ENCODE assay signal across 8 mouse cellular contexts in the genomic region with DNA sequence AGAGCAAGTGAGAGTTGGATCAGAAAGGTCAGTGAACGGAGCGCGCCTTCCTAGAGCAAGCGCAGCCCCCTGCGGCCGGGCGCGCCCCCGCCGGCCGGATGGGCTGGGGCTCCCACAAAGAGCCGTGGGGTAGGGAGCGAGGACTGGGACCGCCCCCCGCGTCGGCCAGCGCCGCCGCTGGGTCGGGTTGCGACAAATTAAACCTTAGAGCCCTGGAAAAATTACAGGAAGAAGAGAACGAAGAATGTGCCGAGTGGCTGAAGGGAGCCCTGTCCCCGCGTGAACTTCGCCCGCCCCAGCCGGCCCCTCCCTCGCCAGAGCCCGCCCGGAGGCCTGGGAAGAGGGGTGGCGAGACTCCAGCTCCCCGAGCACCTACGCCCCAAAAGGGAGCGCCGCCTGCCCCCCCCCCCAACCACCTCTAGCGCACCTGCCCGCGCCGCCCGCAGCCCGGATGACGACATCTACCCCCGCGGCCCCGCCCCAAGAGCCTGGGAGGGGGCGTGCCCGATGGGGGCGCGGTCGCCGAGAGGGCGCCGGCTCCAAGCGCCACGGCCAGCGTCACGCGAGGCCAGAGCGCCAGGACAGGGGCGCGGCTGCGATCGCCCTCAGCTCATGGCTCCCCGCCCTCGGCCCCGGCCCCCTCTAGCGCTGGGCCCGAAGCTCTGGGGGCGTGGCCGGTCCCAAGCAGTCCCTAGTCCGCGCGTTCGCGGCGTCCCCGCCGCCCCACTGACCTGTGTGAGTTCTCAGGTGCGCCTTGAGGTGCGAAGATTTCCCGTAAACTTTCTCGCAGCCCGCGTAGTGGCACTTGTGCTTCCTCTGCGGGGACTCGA. TPM values are rescaled to one million over a fixed set of nuclear protein-coding genes. Genes with fewer than 3 reads are reported as not detected.
DNase-seq lines count a peak whose midpoint lies in the region; ATAC-seq and TF ChIP-seq lines count a peak whose summit lies in the region.

No protein-coding gene starts in this region.

- ATAC-seq in embryonic facial prominence, embryonic 14.5 days (ENCODE audit: low read depth), result peak; percentile 12
- ATAC-seq in heart, embryonic 13.5 days (ENCODE audit: extremely low read depth, insufficient number of reproducible peaks, low FRiP score, low TSS enrichment), result peak; percentile 41
- ATAC-seq in kidney, postnatal 0 days (replicated peaks; ENCODE audit: low FRiP score, low read depth), result peak; percentile 58
- peak; percentile 31 for ATAC-seq in lung, embryonic 15.5 days (ENCODE audit: borderline replicate concordance, extremely low read depth, low FRiP score, low TSS enrichment)
- ATAC-seq in neutrophil, adult 5-6 weeks (ENCODE audit: extremely low read depth, insufficient number of reproducible peaks, low FRiP score, poor library complexity, severe bottlenecking), result peak; percentile 40

- no peaks in the 10 kb centered on the region for H3K9me3 ChIP-seq in embryonic facial prominence, embryonic 14.5 days (ENCODE audit: control insufficient read depth, low read length)
- no peaks in the 10 kb centered on the region for H3K9me3 ChIP-seq in heart, embryonic 13.5 days
- no peaks in the 10 kb centered on the region for H3K9me3 ChIP-seq in kidney, postnatal 0 days (replicated peaks; ENCODE audit: low read length)
- no peaks in the 10 kb centered on the region for H3K9me3 ChIP-seq in lung, embryonic 15.5 days

- no peaks in the 10 kb centered on the region for H3K27me3 ChIP-seq in embryonic facial prominence, embryonic 14.5 days (replicated peaks; ENCODE audit: control insufficient read depth, insufficient read depth, low read length)
- H3K27me3 ChIP-seq in heart, embryonic 13.5 days (replicated peaks), result no peaks in the 10 kb centered on the region
- H3K27me3 ChIP-seq in kidney, postnatal 0 days (ENCODE audit: insufficient read depth, low read length), result no peaks in the 10 kb centered on the region
- H3K27me3 ChIP-seq in lung, embryonic 15.5 days, result no peaks in the 10 kb centered on the region

- peaks cover 9% of the 10 kb centered on the region for H3K4me1 ChIP-seq in embryonic facial prominence, embryonic 14.5 days (ENCODE audit: control insufficient read depth, insufficient read depth, low read length)
- H3K4me1 ChIP-seq in heart, embryonic 13.5 days, result peaks cover 43% of the 10 kb centered on the region
- H3K4me1 ChIP-seq in kidney, postnatal 0 days (replicated peaks; ENCODE audit: insufficient read depth, low read length), result peaks cover 20% of the 10 kb centered on the region; the same call in 1 of the 2 replicates
- peaks cover 30% of the 10 kb centered on the region for H3K4me1 ChIP-seq in lung, embryonic 15.5 days

- DNase-seq in CD4-positive helper T cell, adult 2 months (ENCODE audit: low read depth, low spot score), result peak; percentile 95
- DNase-seq in adrenal gland, postnatal 4 days (ENCODE audit: low spot score in 2 of 2), result peak; percentile 65 to 66
- peak; percentile 81 for DNase-seq in embryonic facial prominence, embryonic 14.5 days (ENCODE audit: low spot score)
- DNase-seq in kidney, postnatal 0 days (ENCODE audit: low spot score), result peak; percentile 86
- DNase-seq in thymus, postnatal 10 days (ENCODE audit: low spot score in 2 of 2), result peak; percentile 86 to 92

- TF ChIP-seq CTCF in kidney, postnatal 0 days (IDR thresholded peaks at IDR 0.05; ENCODE audit: low read depth), result peak; percentile 35

- peak overlapping the region; percentile 84 for H3K9ac ChIP-seq in embryonic facial prominence, embryonic 14.5 days (ENCODE audit: low read depth, low read length)
- H3K9ac ChIP-seq in heart, embryonic 13.5 days, result peak overlapping the region; percentile 90
- peak overlapping the region; percentile 91 for H3K9ac ChIP-seq in kidney, postnatal 0 days (ENCODE audit: low read depth, low read length)
- H3K9ac ChIP-seq in lung, embryonic 15.5 days, result peak overlapping the region; percentile 82

- H3K4me3 ChIP-seq in embryonic facial prominence, embryonic 14.5 days (ENCODE audit: low read depth, low read length), result peak overlapping the region; percentile 78
- peak overlapping the region; percentile 73 for H3K4me3 ChIP-seq in heart, embryonic 13.5 days
- H3K4me3 ChIP-seq in kidney, postnatal 0 days (replicated peaks; ENCODE audit: low read depth, low read length), result peak overlapping the region; percentile 91
- peak overlapping the region; percentile 81 for H3K4me3 ChIP-seq in lung, embryonic 15.5 days

- H3K4me2 ChIP-seq in embryonic facial prominence, embryonic 14.5 days (ENCODE audit: low read depth, low read length), result peak overlapping the region; percentile 96
- H3K4me2 ChIP-seq in heart, embryonic 13.5 days, result peak overlapping the region; percentile 94
- peak overlapping the region; percentile 92 for H3K4me2 ChIP-seq in kidney, postnatal 0 days (ENCODE audit: low read length)
- H3K4me2 ChIP-seq in lung, embryonic 15.5 days, result peak overlapping the region; percentile 76

- peak overlapping the region; percentile 90 for H3K27ac ChIP-seq in embryonic facial prominence, embryonic 14.5 days (replicated peaks; ENCODE audit: low read depth, low read length)
- H3K27ac ChIP-seq in heart, embryonic 13.5 days (replicated peaks), result peak overlapping the region; percentile 94
- peak overlapping the region; percentile 97 for H3K27ac ChIP-seq in kidney, postnatal 0 days
- H3K27ac ChIP-seq in lung, embryonic 15.5 days, result peak overlapping the region; percentile 96

- WGBS in embryonic facial prominence, embryonic 14.5 days, result 0% methylated on average over 16 of the region's 88 CpGs
- WGBS in heart, embryonic 13.5 days, result under 1% methylated on average over 75 of the region's 88 CpGs
- under 1% methylated on average over 73 of the region's 88 CpGs for WGBS in kidney, postnatal 0 days
- WGBS in lung, embryonic 15.5 days, result under 1% methylated on average over 75 of the region's 88 CpGs

- H3K36me3 ChIP-seq in embryonic facial prominence, embryonic 14.5 days (ENCODE audit: control insufficient read depth, insufficient read depth, low read length), result no peaks in the 10 kb centered on the region
- no peaks in the 10 kb centered on the region for H3K36me3 ChIP-seq in heart, embryonic 13.5 days
- no peaks in the 10 kb centered on the region for H3K36me3 ChIP-seq in kidney, postnatal 0 days (ENCODE audit: insufficient read depth, low read length)
- no peaks in the 10 kb centered on the region for H3K36me3 ChIP-seq in lung, embryonic 15.5 days

RNA-seq across cellular contexts. Expression of a gene that starts 1.3 kb away (rescaled TPM):
- total RNA-seq in adrenal gland, postnatal 4 days (2021), result 10 to 100 TPM; 70.9 to 77.5 TPM
- 27.6 and 30.1 TPM in 2 replicates for polyA plus RNA-seq in embryonic facial prominence, embryonic 14.5 days (2014; fragmentation: Nextera tagmentation; extraction: Ambion mirVana)
- 16.0 and 16.6 TPM in 2 replicates for polyA plus RNA-seq in heart, embryonic 13.5 days (2015; fragmentation: Nextera tagmentation; extraction: Ambion mirVana)
- 27.5 and 28.8 TPM in 2 replicates for polyA plus RNA-seq in kidney, postnatal 0 days (2015; fragmentation: Nextera tagmentation; extraction: Ambion mirVana)
- 34.4 and 35.1 TPM in 2 replicates for polyA plus RNA-seq in lung, embryonic 15.5 days (2015; fragmentation: Nextera tagmentation; extraction: Ambion mirVana)
- total RNA-seq in neutrophil, adult 5-6 weeks (2017), result 118 and 138 TPM in 2 replicates

RNA-seq across cellular contexts. Expression of a gene that starts 20.8 kb away (rescaled TPM):
- total RNA-seq in adrenal gland, postnatal 4 days (2021), result not detected
- not detected in 2 replicates for polyA plus RNA-seq in embryonic facial prominence, embryonic 14.5 days (2014; fragmentation: Nextera tagmentation; extraction: Ambion mirVana)
- polyA plus RNA-seq in heart, embryonic 13.5 days (2015; fragmentation: Nextera tagmentation; extraction: Ambion mirVana), result not detected in 2 replicates
- polyA plus RNA-seq in kidney, postnatal 0 days (2015; fragmentation: Nextera tagmentation; extraction: Ambion mirVana), result not detected in 2 replicates
- 0.15 and 0.26 TPM in 2 replicates for polyA plus RNA-seq in lung, embryonic 15.5 days (2015; fragmentation: Nextera tagmentation; extraction: Ambion mirVana)
- not detected in 2 replicates for total RNA-seq in neutrophil, adult 5-6 weeks (2017)

Comparison
In these comparisons a context has a peak if more than half of its experiments do, and no peak if none do; other contexts are left out.
1. Peak in every context shown above with its lines: DNase-seq, ATAC-seq, H3K4me3 ChIP-seq and H3K27ac ChIP-seq.